Mouse (Mus musculus): ENCODE measurements around the gene H13. TPM values are rescaled to one million over a fixed set of nuclear protein-coding genes. Genes with fewer than 3 reads are reported as not detected.

Gene H13
- total RNA-seq, 2 experiments from 2014 or later = 20.8 to 32.9 TPM

DNA sequence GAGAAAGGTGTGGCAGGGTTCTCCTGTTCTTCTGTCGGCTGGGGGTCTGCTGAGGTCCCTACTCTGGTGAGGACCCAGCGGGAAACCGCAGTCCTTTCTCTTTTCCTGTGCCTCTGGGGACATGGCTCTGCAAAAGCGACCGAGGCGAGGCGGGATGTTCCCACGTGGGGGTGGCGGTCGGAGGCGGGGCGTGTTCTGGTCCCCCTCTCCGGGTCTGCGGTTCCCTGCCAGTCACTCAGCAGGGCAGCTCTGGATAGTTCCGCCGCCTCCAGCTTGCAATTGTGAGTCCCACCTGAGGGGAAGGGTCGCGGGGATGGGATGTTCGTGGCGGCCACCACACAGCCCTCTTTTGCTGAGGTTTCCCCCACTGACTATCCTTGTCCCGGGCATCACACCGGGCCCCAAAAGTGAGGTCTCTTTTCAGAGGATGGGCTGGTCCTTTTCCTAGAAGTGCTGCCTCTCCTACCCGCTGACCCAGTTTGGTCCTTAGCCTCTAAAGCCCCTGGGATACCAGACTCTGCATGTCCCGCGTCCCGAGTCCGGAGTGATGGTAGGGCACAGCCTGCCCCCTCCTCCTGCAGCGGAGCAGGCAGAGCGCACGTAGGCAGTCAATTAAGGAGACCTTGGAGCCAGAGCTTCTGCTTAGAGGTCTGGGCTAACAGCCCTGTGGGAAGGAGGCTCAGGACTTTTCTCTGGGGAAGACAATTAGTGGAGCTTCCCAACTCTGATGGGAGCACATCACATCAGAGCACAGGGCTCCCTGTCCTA lies 84.9 kb downstream of the H13 start, which contains the start of gene Cox4i2:
Gene Cox4i2 (plus strand): TSS at position 230 of the 768 bp plus-strand sequence.
- ATAC-seq (replicated peaks; ENCODE audit: low FRiP score, poor library complexity, severe bottlenecking) = no peak

DNA sequence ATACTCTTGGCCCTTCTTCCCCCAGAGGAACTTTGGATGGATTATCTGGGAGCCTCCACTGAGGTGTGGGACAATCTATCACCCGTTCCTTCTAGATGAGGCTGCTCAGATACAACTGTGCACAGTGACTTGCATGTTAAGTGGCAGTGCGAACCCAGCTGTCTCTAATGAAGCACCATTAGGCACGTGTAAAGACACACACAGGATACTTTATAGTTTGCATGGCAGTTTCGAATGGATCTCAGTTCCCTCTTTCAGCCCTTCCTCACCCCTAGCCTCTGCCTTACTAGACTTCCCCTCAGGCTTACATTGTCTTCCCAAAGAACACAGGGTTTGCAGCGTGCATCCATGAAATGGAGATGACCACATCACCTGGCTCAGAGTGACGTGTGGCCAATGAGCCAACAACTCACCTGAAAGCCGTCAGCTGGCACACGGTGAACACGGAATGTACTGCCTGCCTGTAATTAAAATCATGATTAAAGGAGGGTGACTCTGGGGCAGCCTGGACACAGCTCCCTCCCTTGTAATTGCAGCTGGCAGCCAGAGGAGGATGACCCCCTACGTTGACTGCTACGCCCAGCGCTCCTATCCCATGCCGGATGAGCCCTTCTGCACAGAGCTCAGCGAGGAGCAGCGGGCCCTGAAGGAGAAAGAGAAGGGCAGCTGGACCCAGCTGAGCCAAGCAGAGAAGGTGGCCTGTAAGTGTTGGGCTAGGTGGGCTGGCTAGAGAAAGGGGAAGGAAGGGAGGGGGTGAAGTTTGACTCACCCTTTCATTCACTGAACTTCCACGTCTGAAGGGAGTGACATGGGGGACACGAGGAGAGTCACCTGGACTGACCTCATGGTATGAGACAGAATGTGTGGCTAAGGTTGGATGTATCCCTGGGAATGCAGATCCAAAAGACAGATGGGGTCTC lies 87.5 kb downstream of the H13 start:
- no peak for ATAC-seq (replicated peaks; ENCODE audit: low FRiP score, poor library complexity, severe bottlenecking)

GRCm38 (mm10) chr2:152757478-152757877 lies 88.2 kb downstream of the H13 start:
- no peak for ATAC-seq (replicated peaks; ENCODE audit: low FRiP score, poor library complexity, severe bottlenecking)

Other genes starting within 250 kb of the H13 start
- gene Defb23, start 204.8 kb upstream of the H13 start, total RNA-seq (2015; ENCODE audit: low replicate concordance) = not detected in 2 replicates
- gene Defb23, start 204.8 kb upstream of the H13 start, total RNA-seq (2017; ENCODE audit: low replicate concordance) = not detected in 2 replicates
- not detected in 2 replicates for gene Defb20, start 192.4 kb upstream of the H13 start, total RNA-seq (2015; ENCODE audit: low replicate concordance)
- gene Defb20, start 192.4 kb upstream of the H13 start, total RNA-seq (2017; ENCODE audit: low replicate concordance) = not detected in 2 replicates
- gene Defb22, start 179.3 kb upstream of the H13 start, total RNA-seq (2015; ENCODE audit: low replicate concordance) = not detected in 2 replicates
- not detected in 2 replicates for gene Defb22, start 179.3 kb upstream of the H13 start, total RNA-seq (2017; ENCODE audit: low replicate concordance)
- gene Defb26, start 157.8 kb upstream of the H13 start, total RNA-seq (2015; ENCODE audit: low replicate concordance) = not detected in 2 replicates
- not detected in 2 replicates for gene Defb26, start 157.8 kb upstream of the H13 start, total RNA-seq (2017; ENCODE audit: low replicate concordance)
- gene Defb28, start 151.2 kb upstream of the H13 start, total RNA-seq (2015; ENCODE audit: low replicate concordance) = not detected in 2 replicates
- not detected in 2 replicates for gene Defb28, start 151.2 kb upstream of the H13 start, total RNA-seq (2017; ENCODE audit: low replicate concordance)
- not detected in 2 replicates for gene Defb29, start 129.4 kb upstream of the H13 start, total RNA-seq (2015; ENCODE audit: low replicate concordance)
- gene Defb29, start 129.4 kb upstream of the H13 start, total RNA-seq (2017; ENCODE audit: low replicate concordance) = not detected in 2 replicates
- not detected in 2 replicates for gene Gm17416, start 100.1 kb upstream of the H13 start, total RNA-seq (2015; ENCODE audit: low replicate concordance)
- not detected in 2 replicates for gene Gm17416, start 100.1 kb upstream of the H13 start, total RNA-seq (2017; ENCODE audit: low replicate concordance)
- gene Defb21, start 96.7 kb upstream of the H13 start, total RNA-seq (2015; ENCODE audit: low replicate concordance) = not detected in 2 replicates
- not detected in 2 replicates for gene Defb21, start 96.7 kb upstream of the H13 start, total RNA-seq (2017; ENCODE audit: low replicate concordance)
- gene Defb19, start 89.1 kb upstream of the H13 start, total RNA-seq (2015; ENCODE audit: low replicate concordance) = not detected in 2 replicates
- gene Defb19, start 89.1 kb upstream of the H13 start, total RNA-seq (2017; ENCODE audit: low replicate concordance) = not detected in 2 replicates
- not detected in 2 replicates for gene Defb45, start 70.1 kb upstream of the H13 start, total RNA-seq (2015; ENCODE audit: low replicate concordance)
- not detected in 2 replicates for gene Defb45, start 70.1 kb upstream of the H13 start, total RNA-seq (2017; ENCODE audit: low replicate concordance)
- not detected in 2 replicates for gene Defb36, start 65.1 kb upstream of the H13 start, total RNA-seq (2015; ENCODE audit: low replicate concordance)
- not detected in 2 replicates for gene Defb36, start 65.1 kb upstream of the H13 start, total RNA-seq (2017; ENCODE audit: low replicate concordance)
- not detected in 2 replicates for gene Defb25, start 46.4 kb upstream of the H13 start, total RNA-seq (2015; ENCODE audit: low replicate concordance)
- gene Defb25, start 46.4 kb upstream of the H13 start, total RNA-seq (2017; ENCODE audit: low replicate concordance) = not detected in 2 replicates
- gene Rem1, start 42.5 kb upstream of the H13 start, total RNA-seq (2015; ENCODE audit: low replicate concordance) = 0.77 TPM in 1 of 2 replicates, not detected in the other
- 0.60 TPM in 1 of 2 replicates, not detected in the other for gene Rem1, start 42.5 kb upstream of the H13 start, total RNA-seq (2017; ENCODE audit: low replicate concordance)
- 2.3 TPM in 1 of 2 replicates, not detected in the other for gene Mcts2, start 17.6 kb downstream of the H13 start, total RNA-seq (2015; ENCODE audit: low replicate concordance)
- 1.4 and 3.2 TPM in 2 replicates for gene Mcts2, start 17.6 kb downstream of the H13 start, total RNA-seq (2017; ENCODE audit: low replicate concordance)
- 3.6 TPM in 1 of 2 replicates, not detected in the other for gene Id1, start 66.8 kb downstream of the H13 start, total RNA-seq (2015; ENCODE audit: low replicate concordance)
- gene Id1, start 66.8 kb downstream of the H13 start, total RNA-seq (2017; ENCODE audit: low replicate concordance) = 3.7 and 4.5 TPM in 2 replicates
- not detected in 2 replicates for gene Cox4i2, start 84.7 kb downstream of the H13 start, total RNA-seq (2015; ENCODE audit: low replicate concordance)
- gene Cox4i2, start 84.7 kb downstream of the H13 start, total RNA-seq (2017; ENCODE audit: low replicate concordance) = not detected in 2 replicates
- 543 and 572 TPM in 2 replicates for gene Bcl2l1, start 162.3 kb downstream of the H13 start, total RNA-seq (2015; ENCODE audit: low replicate concordance)
- gene Bcl2l1, start 162.3 kb downstream of the H13 start, total RNA-seq (2017; ENCODE audit: low replicate concordance) = 807 and 937 TPM in 2 replicates
- 39.8 and 43.9 TPM in 2 replicates for gene Tpx2, start 178.5 kb downstream of the H13 start, total RNA-seq (2015; ENCODE audit: low replicate concordance)
- gene Tpx2, start 178.5 kb downstream of the H13 start, total RNA-seq (2017; ENCODE audit: low replicate concordance) = 53.4 and 65.9 TPM in 2 replicates
- not detected in 2 replicates for gene Mylk2, start 241.9 kb downstream of the H13 start, total RNA-seq (2015; ENCODE audit: low replicate concordance)
- not detected in 2 replicates for gene Mylk2, start 241.9 kb downstream of the H13 start, total RNA-seq (2017; ENCODE audit: low replicate concordance)